Mouse (Mus musculus) liver, postnatal 0 days (tissue): Measurements from ENCODE around the gene Slc16a6.

Experiments
- CTCF ChIP-seq: sonication (generic); IDR thresholded peaks from 2 replicates; pipeline ENCODE4 v1.5.1; 2016; ENCODE audit warnings: antibody characterized with exemption, low read depth
- EP300 ChIP-seq: IDR thresholded peaks from 2 replicates; pipeline ENCODE4 v1.6.1; 2016; ENCODE audit warnings: antibody characterized with exemption, low read depth, mild to moderate bottlenecking

DNA sequence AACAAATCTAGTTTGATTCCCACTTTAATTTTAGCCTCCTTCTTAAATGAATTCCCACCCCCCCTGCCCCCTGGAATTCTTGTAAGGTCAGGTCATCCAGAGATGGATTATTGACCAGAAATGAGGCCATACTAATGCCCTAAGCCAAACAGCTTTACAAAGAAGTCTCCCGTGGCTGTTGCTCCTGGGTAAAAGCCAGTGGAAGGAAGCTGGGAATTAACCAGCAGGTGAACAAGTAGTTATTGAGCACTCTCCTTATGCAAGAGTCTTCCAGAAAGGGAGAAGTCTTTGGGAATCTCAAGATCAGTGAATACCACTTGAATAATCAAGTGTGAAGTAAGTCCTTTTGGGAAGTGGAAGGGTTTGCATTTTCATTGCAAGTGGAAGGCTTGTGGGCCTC lies 13.7 kb upstream of the Slc16a6 start:
- no peak for TF ChIP-seq CTCF
- no peak for TF ChIP-seq EP300
